Mouse (Mus musculus): ENCODE results near the gene Sh3d19.

Sh3d19 gene

DNA sequence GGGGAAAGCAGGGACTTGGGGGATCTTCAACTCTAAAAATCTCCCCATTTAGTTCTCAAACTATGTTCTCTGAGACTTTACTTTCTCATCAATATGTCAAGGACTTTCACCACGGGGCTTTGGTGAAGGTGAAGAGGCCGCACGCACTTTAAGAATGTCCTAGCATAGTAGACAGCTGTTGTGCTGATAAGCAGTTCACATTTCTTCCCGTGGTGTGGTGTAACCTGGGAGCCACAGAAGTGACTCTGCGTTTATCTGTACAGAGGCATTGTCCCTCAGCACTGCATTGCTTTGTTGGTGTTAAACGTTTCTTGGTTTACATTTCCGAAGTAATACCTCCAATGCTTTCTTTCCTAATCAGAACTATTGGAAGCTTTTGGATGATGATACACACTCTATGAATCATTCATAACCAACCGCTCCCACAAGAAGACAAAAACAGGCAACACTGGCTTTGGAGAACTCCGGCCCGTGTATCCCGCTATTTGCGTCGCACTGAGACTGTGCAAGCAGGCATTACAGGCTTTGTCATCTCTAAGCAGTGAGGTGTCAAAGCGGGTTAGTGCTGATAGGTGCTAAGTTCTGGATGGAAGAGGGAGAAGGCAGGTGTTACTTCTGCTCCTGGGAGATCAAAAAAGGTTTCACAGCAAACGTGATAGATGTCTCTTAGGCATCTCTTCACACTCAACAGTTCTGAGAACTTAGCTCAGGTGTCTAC, 57.9 kb downstream of the Sh3d19 start:
- no peak for DNase-seq (ENCODE audit: low read depth, low spot score)

DNA sequence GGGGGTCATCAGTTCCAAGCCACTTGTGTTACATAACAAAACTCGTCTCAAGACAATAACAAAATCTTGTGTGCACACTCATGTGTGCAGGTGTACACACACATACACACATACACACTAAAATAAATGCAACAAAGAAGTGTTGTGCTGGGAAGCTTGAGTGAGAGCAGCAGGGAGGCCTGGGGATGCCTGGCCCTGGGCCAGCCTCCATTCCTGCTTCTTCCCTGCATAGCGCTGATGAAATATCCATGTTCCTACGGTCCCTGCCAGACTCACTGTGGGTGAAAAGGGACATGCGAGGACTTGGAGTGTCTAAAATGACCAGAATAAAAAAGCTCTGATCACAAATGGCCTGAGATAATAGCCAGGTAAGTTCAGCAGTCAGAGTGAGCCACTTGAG, 59.7 kb downstream of the Sh3d19 start:
- no peak for DNase-seq (ENCODE audit: low read depth, low spot score)

DNA sequence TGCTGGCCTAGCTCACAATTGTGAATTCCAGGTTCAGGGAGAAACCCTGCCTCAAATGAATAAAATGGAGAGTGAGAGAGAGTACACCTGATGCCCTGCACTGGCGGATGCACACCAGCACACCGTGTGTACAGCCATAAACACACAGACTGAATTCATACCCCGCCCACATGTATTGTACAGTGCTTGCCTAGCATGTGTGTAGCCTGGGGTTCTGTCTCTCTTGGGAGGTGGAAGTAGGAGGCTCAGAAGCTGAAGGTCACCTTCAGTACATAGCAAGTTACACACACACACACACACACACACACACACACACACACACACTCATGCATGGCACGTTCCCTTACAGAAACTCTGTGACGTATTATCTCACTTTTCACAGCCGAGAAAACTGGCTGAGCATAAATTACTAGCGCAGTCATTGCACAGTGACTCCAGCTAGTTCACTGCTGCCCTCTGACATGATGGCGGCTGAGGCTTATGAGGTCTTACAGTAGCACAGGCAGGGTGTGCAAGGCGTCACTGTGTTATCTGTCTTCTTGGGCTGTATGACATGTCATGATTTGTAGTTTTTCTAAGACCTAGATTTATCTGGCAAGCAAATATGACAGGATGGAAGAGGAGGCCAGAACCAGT, 62.7 kb downstream of the Sh3d19 start:
- no peak for DNase-seq (ENCODE audit: low read depth, low spot score)

DNA sequence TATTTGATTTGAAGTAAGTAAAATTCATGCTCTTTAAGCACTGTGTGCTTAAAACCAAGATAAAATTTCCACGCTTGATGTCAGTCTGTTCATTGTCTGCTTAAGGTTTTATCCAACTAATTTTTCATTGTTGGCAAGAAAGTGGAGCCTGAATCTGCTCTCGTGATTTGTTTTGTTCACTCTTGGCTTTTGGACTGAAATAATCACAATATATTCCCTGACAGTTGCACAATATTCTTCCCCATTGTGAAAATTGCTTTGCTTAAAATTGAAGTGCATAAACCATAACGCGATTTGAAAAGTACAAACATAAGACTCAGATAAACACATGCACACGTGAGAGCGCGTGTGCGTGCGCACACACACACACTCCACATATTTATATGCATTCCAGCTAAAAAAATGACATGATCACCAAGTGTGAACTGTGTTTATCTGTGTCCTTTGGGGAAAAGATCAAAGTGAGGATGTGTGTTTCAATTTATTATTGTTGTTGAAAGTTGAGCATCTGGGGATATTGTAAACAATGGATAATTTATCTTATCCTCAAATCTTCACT, 67.1 kb downstream of the Sh3d19 start:
- no peak for DNase-seq (ENCODE audit: low read depth, low spot score)

DNA sequence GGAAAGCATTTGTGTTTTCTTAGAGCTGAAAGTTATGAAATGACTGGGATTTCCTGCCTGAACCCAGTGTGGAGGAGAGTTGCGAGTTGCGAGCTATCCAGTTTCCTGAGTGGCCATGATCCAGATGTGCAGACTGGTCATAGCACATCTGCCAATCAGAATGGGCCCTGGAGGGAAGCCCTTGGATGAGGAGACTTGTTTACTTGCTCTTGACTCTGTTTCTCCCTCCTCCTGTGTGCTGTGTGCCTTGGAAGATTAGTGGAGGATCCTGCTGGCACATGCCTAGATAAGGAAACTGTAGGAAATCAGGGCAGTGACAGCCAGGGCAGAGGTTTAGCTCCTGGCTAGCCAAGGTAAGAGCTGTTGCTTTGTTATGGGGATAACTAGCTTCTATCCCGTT, 67.7 kb downstream of the Sh3d19 start:
- no peak for DNase-seq (ENCODE audit: low read depth, low spot score)

DNA sequence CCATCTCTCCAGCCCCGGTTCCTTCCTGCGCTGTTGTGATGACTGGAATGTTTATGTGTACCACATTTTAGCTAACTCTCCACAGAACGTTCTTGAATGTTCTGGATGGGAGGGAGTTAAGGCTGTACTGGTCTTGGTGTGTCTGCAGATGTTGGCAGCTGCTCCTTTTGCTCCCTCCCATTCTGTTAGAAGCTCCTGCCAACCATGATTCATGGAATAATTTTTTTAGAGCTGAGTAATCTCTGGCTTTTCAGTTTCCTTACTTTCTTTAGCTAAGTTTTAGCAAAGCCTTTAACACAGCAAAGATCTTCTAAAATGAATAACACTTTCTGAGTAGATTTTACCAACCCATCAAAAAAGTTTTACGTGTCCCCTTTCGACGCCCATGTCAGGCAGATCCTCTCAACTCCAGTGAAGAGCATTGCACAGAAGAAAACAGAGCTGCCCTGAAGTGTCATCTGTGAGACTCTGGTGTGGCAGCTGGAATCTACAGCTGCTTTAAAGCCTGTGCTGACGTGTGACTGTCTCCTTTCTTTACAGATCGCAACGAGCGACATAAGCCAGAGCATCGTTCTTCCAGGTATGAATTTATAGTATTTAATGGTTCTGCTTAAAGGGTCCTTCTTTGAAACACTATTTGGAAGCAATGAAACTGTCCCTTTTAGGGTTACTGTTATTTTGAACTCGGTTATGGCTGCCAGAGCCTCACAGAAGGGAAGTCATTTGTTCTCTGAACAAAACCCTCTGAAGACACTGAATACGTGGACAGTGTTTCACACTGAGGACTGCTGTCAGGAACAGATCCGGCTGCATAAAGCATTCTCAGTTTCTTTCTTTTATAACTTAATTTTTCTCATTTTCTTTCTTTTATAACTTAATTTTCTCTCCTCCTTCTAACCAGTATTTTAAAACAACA, 69.6 kb downstream of the Sh3d19 start:
- no peak for DNase-seq (ENCODE audit: low read depth, low spot score)

DNA sequence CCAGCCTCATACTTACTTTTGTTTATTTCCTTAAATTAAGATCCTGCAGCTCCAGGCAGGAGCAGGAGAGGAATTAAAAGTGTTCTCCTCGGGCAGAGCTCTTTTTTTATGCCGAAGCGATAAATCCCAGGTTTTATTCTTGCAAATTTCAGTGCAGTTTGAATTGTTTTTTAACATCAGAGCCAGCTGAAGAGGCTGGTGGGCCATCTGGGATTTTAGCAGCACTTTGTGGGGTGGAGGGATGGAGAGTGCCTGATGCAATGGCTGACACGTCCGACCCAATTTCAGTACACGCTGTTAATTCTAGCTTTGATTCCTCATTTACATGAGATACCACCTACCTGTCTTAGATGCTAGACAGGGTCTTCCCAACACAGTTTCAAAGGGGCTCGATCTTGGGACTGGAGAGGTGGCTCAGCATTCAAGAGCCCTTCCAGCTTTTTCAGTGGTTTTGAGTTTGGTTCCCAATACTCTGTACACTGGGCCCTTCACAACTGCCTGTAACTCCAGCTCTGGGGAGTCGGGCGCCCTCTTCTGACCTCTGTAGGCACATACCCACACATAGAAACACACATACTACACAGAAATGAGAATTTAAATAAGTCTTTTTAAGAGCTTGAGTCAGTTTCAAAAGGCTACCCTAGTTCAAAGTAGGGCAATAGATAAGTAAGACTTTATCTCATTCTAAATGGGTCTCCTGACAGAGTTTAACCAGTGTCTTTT, 76.9 kb downstream of the Sh3d19 start:
- DNase-seq (ENCODE audit: low read depth, low spot score), result no peak

DNA sequence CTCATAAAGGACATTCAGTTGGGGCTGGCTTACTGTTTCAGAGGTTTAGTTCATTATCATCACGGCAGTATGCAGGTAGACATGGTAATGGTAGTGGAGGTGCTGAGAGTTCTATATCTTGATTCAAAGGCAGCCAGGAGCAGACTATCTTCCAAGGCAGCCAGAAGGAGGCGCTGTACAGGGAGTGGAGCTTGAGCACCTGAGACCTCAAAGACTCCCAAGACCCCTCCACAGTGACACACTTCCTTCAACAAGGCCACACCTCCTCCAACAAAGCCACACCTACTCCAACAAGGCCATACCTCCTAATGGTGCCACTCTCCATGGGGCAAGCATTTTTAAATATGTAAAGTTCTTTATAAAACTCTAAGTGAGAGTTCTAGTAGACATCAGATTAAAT, 78.1 kb downstream of the Sh3d19 start:
- DNase-seq (ENCODE audit: low read depth, low spot score), result no peak

DNA sequence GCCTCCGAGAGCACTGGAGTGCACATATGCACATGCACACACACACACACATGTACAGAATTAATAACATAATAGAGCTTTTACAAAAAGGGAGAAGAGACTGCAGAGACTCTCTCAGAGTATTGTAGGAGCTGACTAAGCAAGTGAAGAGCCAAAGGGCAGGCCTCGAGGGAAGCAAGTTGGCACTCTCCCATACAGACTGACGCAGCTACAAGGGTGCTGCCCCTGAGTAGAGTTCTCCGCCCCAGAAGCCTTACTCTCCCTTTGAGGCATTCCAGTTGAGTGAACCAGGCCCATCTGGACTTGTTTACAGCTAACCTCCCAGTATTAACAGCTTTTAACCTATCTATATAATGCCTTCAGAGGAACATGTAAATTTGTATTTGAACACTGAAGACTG, 85.8 kb downstream of the Sh3d19 start:
- DNase-seq (ENCODE audit: low read depth, low spot score), result no peak

DNA sequence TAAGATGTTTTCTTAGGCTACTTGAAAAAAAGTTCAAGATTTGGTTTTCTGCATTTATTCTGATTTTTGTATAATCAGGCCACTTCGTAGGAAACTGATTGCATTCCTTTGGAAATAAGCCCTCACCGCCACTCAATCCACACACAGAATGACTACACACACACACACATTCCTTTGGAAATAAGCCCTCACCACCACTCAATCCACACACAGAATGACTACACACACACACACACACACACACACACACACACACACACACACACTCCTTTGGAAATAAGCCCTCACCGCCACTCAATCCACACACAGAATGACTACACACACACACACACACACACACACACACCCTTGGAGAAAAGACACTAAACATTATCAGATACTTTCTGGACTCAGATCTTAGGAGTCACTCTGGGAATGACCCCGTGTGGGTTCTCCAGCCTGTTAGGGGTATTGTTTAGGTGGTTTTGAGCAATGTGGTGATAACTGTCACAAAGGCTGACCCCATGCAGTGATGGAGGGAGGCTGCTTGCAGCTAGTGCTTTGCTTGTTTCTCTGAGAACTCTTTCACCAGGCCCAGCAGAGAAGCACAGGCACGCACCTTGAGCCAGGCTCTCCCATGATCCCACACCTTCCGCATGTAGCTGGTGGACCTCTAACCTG, 86.7 kb downstream of the Sh3d19 start:
- no peak for DNase-seq (ENCODE audit: low read depth, low spot score)

DNA sequence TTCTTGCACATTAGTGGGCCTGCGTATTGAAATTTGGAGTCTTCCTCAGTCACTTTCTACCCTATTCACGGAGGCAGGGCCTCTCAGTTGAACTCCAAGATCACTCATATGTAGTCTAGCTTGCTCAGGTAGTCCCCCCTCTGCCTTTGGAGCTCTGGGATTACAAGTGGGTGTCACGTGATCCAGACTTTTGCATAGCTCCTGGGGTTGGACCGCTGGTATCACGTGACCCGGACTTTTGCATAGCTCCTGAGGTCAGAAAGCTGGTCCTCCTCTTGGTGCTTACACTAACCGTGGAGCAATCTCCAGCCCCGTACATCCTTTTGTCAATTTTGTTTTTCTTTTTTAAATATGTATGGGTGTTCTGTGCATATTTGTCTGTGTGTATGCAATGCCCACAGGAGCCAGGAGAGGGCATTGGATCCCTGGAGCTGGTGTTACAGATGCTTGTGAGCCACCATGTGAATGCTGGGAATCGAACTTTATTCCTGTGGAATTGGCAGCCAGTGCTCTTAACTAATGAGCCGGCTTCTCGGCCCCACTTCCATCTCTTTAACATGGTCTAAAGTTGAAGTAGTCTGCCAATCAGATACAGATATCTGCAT, 98.8 kb downstream of the Sh3d19 start:
- no peak for DNase-seq (ENCODE audit: low read depth, low spot score)

DNA sequence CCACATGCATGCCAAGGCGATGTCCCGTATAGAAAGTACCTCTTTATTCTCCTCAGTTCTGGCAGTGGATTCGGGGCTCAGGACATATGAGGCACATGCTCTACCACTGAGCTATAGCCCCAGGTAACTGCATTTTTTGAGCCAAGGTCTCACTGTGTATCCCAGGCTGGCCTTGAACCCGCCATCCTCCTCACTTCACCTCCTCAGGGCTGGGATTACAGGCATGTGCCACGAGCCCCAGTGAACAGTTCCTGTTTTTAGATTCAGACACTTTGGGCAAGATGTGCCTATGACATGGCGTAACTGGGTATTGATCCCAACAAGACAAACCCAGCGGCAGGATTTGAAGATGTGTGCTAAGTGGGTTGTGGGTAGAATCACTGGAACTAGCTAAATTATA, 99.9 kb downstream of the Sh3d19 start:
- DNase-seq (ENCODE audit: low read depth, low spot score), result no peak

DNA sequence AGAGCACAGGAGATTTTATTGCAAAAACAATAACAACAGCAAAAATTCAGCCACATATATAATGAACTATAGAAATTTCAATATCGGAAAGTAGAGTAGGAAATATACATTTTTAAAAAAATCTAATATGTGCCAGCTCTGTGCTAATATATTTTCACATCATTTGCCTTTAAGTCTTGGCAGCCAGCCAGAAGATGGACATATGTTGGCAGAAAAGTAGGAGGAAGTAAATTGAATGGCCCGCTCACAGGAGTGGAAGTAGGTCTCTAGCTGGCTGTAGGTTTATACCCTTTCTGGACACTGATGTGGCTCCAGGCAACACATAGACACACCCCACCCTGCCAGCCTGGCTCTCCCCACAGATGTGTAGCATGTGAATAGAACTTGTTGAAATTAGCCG, 101.2 kb downstream of the Sh3d19 start:
- DNase-seq (ENCODE audit: low read depth, low spot score), result no peak

DNA sequence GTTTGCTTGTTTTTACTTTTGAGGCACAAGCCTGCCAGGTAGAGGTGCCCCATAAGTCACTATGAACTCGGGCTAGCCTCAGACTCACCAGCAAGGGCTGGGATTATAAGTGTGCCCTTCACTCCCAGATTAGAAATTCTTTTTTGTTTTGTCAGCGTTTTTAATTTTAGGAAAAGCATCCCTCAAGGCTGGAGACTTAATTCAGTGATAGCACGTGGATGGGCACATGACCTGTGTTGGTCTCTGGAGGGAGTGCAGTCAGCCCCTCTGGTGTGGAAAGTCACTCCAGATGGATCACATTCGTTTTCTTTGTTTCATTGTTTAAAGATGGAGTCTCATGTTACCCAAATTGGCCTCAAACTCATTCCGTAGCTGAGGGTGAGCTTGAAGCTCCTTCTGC, 102.0 kb downstream of the Sh3d19 start:
- no peak for DNase-seq (ENCODE audit: low read depth, low spot score)

DNA sequence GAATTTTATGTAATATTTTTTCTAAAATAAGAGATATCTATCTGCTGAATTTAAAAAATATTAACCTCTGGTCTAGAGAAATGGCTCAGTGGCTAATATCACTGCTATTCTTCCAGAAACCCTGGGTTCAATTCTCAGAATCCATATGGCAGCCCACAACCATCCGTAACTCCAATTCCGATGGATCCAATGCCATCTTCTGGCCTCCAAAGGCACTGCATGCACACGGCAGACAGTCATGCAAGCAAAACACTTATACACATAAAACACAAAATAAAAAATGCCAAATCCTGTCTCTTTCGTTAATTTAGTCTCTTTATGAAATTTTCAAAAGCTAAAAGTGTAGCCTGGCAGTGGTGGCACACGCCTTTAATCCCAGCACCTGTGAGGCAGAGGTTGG, 104.7 kb downstream of the Sh3d19 start:
- no peak for DNase-seq (ENCODE audit: low read depth, low spot score)

DNA sequence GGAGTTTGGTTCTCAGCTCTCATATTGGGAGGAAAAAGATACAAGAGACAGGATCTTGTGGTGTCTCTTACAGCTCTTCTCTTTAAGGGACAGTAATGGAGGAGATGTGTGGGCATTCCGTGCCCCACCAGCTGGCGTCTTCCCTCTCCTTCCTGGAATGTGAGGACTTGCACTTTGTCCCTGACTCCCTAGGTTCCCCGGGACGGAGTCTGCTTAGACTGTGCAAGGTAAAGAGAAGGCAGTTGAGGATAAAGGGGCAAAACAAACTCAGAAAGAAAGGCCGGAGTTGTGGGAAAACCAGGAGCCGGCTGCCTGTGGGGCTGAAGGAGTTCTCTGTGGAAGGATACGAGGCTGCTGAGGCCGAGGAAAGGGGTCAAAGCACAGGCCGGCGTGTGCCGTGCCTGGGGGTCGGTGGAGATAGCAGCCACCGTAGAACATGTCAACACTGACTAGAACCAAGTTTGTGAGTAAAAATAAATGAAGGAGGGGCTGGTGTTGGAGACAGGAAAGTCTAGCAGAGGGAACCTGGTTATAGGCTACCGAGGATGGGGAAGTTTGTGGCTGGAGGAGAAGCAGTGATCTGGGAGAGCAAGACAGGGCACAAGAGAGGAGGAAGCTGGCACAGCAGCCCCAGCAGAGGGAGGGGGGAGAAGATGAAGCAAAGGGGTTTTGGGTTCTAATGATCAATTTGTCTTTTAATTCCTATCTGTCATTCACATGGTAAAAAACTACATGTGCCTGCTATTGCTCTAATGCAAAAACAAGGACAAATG, 105.8 kb downstream of the Sh3d19 start:
- no peak for DNase-seq (ENCODE audit: low read depth, low spot score)

DNA sequence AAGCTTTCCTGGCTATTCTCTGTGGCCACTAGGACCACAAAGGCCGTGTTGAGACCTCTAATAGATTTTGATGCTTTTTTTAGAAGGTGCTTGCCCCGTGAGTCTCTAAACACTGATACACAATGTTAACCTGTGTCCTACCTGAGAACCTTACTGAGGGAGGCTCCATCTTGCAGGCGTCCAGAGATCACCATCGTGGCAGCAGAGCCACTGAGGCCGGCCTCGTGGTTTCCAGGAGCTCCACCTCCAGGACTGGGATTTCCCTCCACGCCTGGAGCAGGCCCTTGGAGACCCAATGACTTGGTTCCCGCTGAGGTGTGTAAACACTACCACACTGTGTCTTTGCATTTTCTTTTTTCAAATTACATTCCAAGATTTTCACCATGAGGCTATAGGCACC, 112.1 kb downstream of the Sh3d19 start:
- DNase-seq (ENCODE audit: low read depth, low spot score), result no peak

DNA sequence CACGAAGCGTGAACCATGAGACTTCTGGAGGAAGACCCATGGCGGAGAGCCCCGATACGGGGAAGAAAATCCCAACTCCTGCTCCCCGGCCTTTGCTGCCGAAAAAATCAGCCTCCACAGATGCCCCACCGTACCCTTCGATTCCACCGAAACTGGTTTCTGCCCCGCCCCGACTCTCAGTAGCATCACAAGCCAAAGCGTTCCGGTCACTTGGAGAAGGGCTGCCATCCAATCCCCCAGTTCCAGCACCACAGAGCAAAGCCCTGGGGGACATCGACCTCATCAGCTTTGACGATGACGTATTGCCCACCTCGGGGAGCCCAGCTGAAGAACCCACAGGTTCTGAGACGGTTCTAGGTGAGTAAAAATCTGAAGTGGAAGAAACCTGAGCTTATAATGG, 114.1 kb downstream of the Sh3d19 start:
- no peak for DNase-seq (ENCODE audit: low read depth, low spot score)

DNA sequence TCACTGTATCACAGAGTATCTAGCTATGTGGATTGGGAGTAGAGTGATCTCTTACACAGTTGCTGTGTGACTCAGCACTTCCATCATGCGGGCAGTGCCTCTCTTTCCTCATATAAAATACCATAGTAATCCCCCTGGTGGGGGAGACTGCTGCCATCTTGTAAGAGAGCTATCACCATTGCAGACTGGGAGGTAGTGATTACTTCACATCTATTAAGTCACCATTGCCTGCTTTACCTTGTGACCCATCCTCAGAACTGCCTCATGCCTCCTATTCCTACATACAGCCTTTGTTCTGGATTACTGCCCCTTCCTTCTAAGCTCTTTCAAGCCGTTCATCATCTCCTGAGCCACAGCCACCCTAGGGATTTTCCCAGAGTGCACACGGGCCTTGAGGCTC, 117.0 kb downstream of the Sh3d19 start:
- no peak for DNase-seq (ENCODE audit: low read depth, low spot score)
